Mouse (Mus musculus) cerebellum, adult 2 months (tissue): Measurements from ENCODE around the gene C1ql4. TPM values are rescaled to one million over a fixed set of nuclear protein-coding genes. Genes with fewer than 3 reads are reported as not detected.

ENCODE experiments used
- DNase-seq, 2 experiments: peaks; one replicate each; pipeline ENCODE4 v3.0.0; 2021
- H3K27ac ChIP-seq: fragments of 200-500 bp; 2 replicates; pipeline ENCODE4 v1.5.1; 2012; ENCODE audit warnings: low read length, control low read depth, inconsistent platforms; ENCODE audit not compliant: insufficient read depth
- H3K27me3 ChIP-seq: fragments of 200-500 bp; 2 replicates; pipeline ENCODE4 v1.6.1; 2012; ENCODE audit warnings: inconsistent platforms, mild to moderate bottlenecking, low read length, moderate library complexity; ENCODE audit not compliant: control insufficient read depth, insufficient read depth
- H3K4me1 ChIP-seq: fragments of 200-500 bp; 2 replicates; pipeline ENCODE4 v1.6.1; 2011; ENCODE audit warnings: low read length; ENCODE audit not compliant: control insufficient read depth, insufficient read depth
- H3K4me3 ChIP-seq: fragments of 200-500 bp; replicated peaks from 2 replicates; pipeline ENCODE3; 2011; ENCODE audit warnings: mild to moderate bottlenecking, low read depth, low read length, control low read depth; ENCODE audit not compliant: insufficient read depth
- CTCF ChIP-seq: fragments of 200-500 bp; IDR thresholded peaks from 2 replicates; pipeline ENCODE4 v1.5.1; 2011; ENCODE audit warnings: low read depth, mild to moderate bottlenecking, control low read depth, low read length, moderate library complexity, borderline replicate concordance; ENCODE audit not compliant: insufficient read depth
- POLR2A ChIP-seq: fragments of 200-500 bp; IDR thresholded peaks from 2 replicates; pipeline ENCODE4 v1.6.1; 2011; ENCODE audit warnings: low read length, control low read depth, borderline replicate concordance; ENCODE audit not compliant: insufficient read depth
- WGBS: fragments of 180-500 bp; shearing (Covaris S2); methylation state at CpG from one replicate; pipeline ENCODE4 v1.1.7; 2018; 5-methylcytosine and 5-hydroxymethylcytosine counted together
- polyA plus RNA-seq: library from polyadenylated mRNA; depleted of rRNA; stranded (reverse); fragments of >200 nt; gene quantifications from 2 replicates; pipeline ENCODE4 v1.2.3, GENCODE M21; 2012

The C1ql4 gene
- polyA plus RNA-seq, 1 experiment: 1.6 TPM

GRCm38 (mm10) chr15:99089069-99089468 lies 1.5 kb upstream of the C1ql4 start:
- Histone ChIP-seq H3K27me3 (peaks cover 3% of the 10 kb centered on the region; the same call in 1 of the 2 replicates), H3K4me1 (no peaks in the 10 kb centered on the region), H3K4me3 (no peak overlapping the region), H3K27ac (no peak overlapping the region)
- TF ChIP-seq CTCF (no peak), POLR2A (no peak)
- WGBS: 30% methylated on average over 14 of the region's 14 CpGs
- DNase-seq: no peak

- TF ChIP-seq POLR2A: no peak
- peak; percentile 62 for TF ChIP-seq CTCF
- Histone ChIP-seq H3K27ac (no peak overlapping the region), H3K27me3 (peaks cover 3% of the 10 kb centered on the region; the same call in 1 of the 2 replicates), H3K4me1 (no peaks in the 10 kb centered on the region), H3K4me3 (no peak overlapping the region)
- WGBS: under 1% methylated on average over 27 of the region's 27 CpGs
- peak; percentile 59 to 65 for DNase-seq
Observed at GRCm38 (mm10) chr15:99088292-99088691, 675 bp upstream of the C1ql4 start.

- no peaks in the 10 kb centered on the region for H3K4me1 ChIP-seq
- H3K27me3 ChIP-seq: peaks cover 3% of the 10 kb centered on the region; the same call in 1 of the 2 replicates
- H3K4me3 ChIP-seq: no peak overlapping the region
- 81% methylated on average over 4 of the region's 4 CpGs for WGBS
- TF ChIP-seq CTCF: no peak
- no peak for TF ChIP-seq POLR2A
- DNase-seq: no peak
- H3K27ac ChIP-seq: no peak overlapping the region
Observed at GRCm38 (mm10) chr15:99085997-99086396, 1.6 kb downstream of the C1ql4 start.

GRCm38 (mm10) chr15:99084618-99085017 lies 3.0 kb downstream of the C1ql4 start:
- no peak for DNase-seq
- WGBS: 32% methylated on average over 19 of the region's 19 CpGs
- TF ChIP-seq POLR2A (no peak), CTCF (no peak)
- H3K27me3 ChIP-seq: peaks cover 3% of the 10 kb centered on the region; the same call in 1 of the 2 replicates
- no peak overlapping the region for H3K27ac ChIP-seq
- H3K4me3 ChIP-seq: no peak overlapping the region
- H3K4me1 ChIP-seq: no peaks in the 10 kb centered on the region

- Histone ChIP-seq H3K27me3 (peaks cover under 1% of the 10 kb centered on the region; the same call in 1 of the 2 replicates), H3K4me1 (no peaks in the 10 kb centered on the region), H3K27ac (no peak overlapping the region), H3K4me3 (no peak overlapping the region)
- DNase-seq: no peak
- TF ChIP-seq CTCF (no peak), POLR2A (no peak)
- WGBS: 29% methylated on average over 11 of the region's 11 CpGs
Observed at GRCm38 (mm10) chr15:99083867-99084557, 3.6 kb downstream of the C1ql4 start.

- WGBS: 65% methylated on average over 9 of the region's 9 CpGs
- Histone ChIP-seq H3K27ac (no peak overlapping the region), H3K4me1 (no peaks in the 10 kb centered on the region), H3K27me3 (no peaks in the 10 kb centered on the region; the same call in 1 of the 2 replicates), H3K4me3 (no peak overlapping the region)
- TF ChIP-seq CTCF: peak; percentile 65; the same call in 1 of the 2 replicates
- TF ChIP-seq POLR2A: no peak
- DNase-seq: peak; percentile 19 to 28
Observed at GRCm38 (mm10) chr15:99083258-99083657, 4.4 kb downstream of the C1ql4 start.

GRCm38 (mm10) chr15:99082840-99083239 lies 4.8 kb downstream of the C1ql4 start:
- Histone ChIP-seq H3K4me3 (no peak overlapping the region), H3K4me1 (no peaks in the 10 kb centered on the region), H3K27ac (no peak overlapping the region), H3K27me3 (no peaks in the 10 kb centered on the region; the same call in 1 of the 2 replicates)
- WGBS: 87% methylated on average over 16 of the region's 16 CpGs
- DNase-seq: no peak
- TF ChIP-seq CTCF (no peak), POLR2A (no peak)

- Histone ChIP-seq H3K4me1 (no peaks in the 10 kb centered on the region), H3K4me3 (no peak overlapping the region), H3K27ac (no peak overlapping the region), H3K27me3 (no peaks in the 10 kb centered on the region; the same call in 1 of the 2 replicates)
- TF ChIP-seq CTCF (no peak), POLR2A (no peak)
- 92% methylated on average over 12 of the region's 12 CpGs for WGBS
- no peak for DNase-seq
Observed at GRCm38 (mm10) chr15:99082322-99082721, 5.3 kb downstream of the C1ql4 start.
